Mouse (Mus musculus): ENCODE measurements around the gene Zfp386. TPM values are rescaled to one million over a fixed set of nuclear protein-coding genes. Genes with fewer than 3 reads are reported as not detected.
A peak's percentile ranks its signal among the peaks of the same experiment; 100 is the strongest.

Gene Zfp386
- total and polyA plus RNA-seq, 2 experiments from 2014 or later, result 33.5 to 37.9 TPM

- WGBS, result 89% methylated on average over 5 of the region's 5 CpGs
- Histone ChIP-seq H3K9ac (replicated peaks; ENCODE audit: low read length, poor library complexity, severe bottlenecking) (no peak overlapping the region), H3K4me2 (ENCODE audit: low read depth, low read length, poor library complexity, severe bottlenecking) (no peak overlapping the region), H3K4me3 (ENCODE audit: low read depth, low read length) (no peak overlapping the region), H3K9me3 (ENCODE audit: low read length) (no peaks in the 10 kb centered on the region), H3K27ac (ENCODE audit: low read depth, low read length) (no peak overlapping the region), H3K4me1 (ENCODE audit: insufficient read depth, low read length) (peaks cover 4% of the 10 kb centered on the region), H3K27me3 (ENCODE audit: insufficient read depth, low read length) (no peaks in the 10 kb centered on the region), H3K36me3 (ENCODE audit: insufficient read depth, low read length) (no peaks in the 10 kb centered on the region; the same call in 1 of the 2 replicates)
- ATAC-seq (ENCODE audit: low FRiP score), result no peak
- no peak for DNase-seq (ENCODE audit: low spot score)
- TF ChIP-seq CTCF (IDR thresholded peaks at IDR 0.05), result no peak
These were observed 2.7 kb upstream of the Zfp386 start for GRCm38 (mm10) chr12:116044785-116045184.

- ATAC-seq (ENCODE audit: low FRiP score), result no peak
- H3K4me1 ChIP-seq (ENCODE audit: insufficient read depth, low read length), result peaks cover 4% of the 10 kb centered on the region
- TF ChIP-seq CTCF (IDR thresholded peaks at IDR 0.05), result no peak
- H3K9ac ChIP-seq (replicated peaks; ENCODE audit: low read length, poor library complexity, severe bottlenecking), result peak overlapping the region; percentile 88
- 65% methylated on average over 7 of the region's 7 CpGs for WGBS
- no peaks in the 10 kb centered on the region; the same call in 1 of the 2 replicates for H3K36me3 ChIP-seq (ENCODE audit: insufficient read depth, low read length)
- DNase-seq (ENCODE audit: low spot score), result no peak
- H3K4me3 ChIP-seq (ENCODE audit: low read depth, low read length), result peak overlapping the region; percentile 74
- H3K9me3 ChIP-seq (ENCODE audit: low read length), result no peaks in the 10 kb centered on the region
- peak overlapping the region; percentile 75 for H3K4me2 ChIP-seq (ENCODE audit: low read depth, low read length, poor library complexity, severe bottlenecking)
- H3K27me3 ChIP-seq (ENCODE audit: insufficient read depth, low read length), result no peaks in the 10 kb centered on the region
- H3K27ac ChIP-seq (ENCODE audit: low read depth, low read length), result peak overlapping the region; percentile 96; the same call in 1 of the 2 replicates
These were observed 1.2 kb downstream of the Zfp386 start for GRCm38 (mm10) chr12:116048766-116049165.

DNA sequence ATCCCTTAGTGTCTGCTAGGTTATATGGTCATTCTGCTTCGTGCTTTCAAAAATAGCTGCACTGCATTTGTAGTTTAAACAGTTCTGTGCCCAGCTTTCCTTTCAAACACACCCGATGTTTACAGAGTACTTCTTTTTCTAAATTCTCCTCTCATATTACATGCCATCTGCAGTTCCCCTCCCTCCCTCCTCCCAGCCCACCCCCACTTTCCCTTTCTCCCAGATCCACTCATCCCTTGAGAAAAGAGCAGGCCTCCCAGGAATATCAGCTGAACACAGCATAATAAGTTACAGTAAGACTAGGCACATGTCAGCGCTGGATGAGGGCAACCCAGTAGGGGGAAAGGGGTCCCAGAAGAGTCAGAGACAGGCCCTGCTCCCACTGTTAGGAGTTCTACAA lies 1.7 kb downstream of the Zfp386 start:
- Histone ChIP-seq H3K4me2 (ENCODE audit: low read depth, low read length, poor library complexity, severe bottlenecking) (peak overlapping the region; percentile 75), H3K4me3 (ENCODE audit: low read depth, low read length) (peak overlapping the region; percentile 74), H3K9me3 (ENCODE audit: low read length) (no peaks in the 10 kb centered on the region), H3K36me3 (ENCODE audit: insufficient read depth, low read length) (peaks cover 1% of the 10 kb centered on the region), H3K9ac (replicated peaks; ENCODE audit: low read length, poor library complexity, severe bottlenecking) (peak overlapping the region; percentile 88; the same call in 1 of the 2 replicates), H3K27ac (ENCODE audit: low read depth, low read length) (no peak overlapping the region), H3K27me3 (ENCODE audit: insufficient read depth, low read length) (no peaks in the 10 kb centered on the region), H3K4me1 (ENCODE audit: insufficient read depth, low read length) (peaks cover 4% of the 10 kb centered on the region)
- no peak for TF ChIP-seq CTCF (IDR thresholded peaks at IDR 0.05)
- WGBS, result 93% methylated on average over 3 of the region's 3 CpGs
- DNase-seq (ENCODE audit: low spot score), result no peak
- no peak for ATAC-seq (ENCODE audit: low FRiP score)

- Histone ChIP-seq H3K4me1 (ENCODE audit: insufficient read depth, low read length) (peaks cover 4% of the 10 kb centered on the region), H3K4me2 (ENCODE audit: low read depth, low read length, poor library complexity, severe bottlenecking) (no peak overlapping the region), H3K27ac (ENCODE audit: low read depth, low read length) (no peak overlapping the region), H3K9ac (replicated peaks; ENCODE audit: low read length, poor library complexity, severe bottlenecking) (no peak overlapping the region), H3K4me3 (ENCODE audit: low read depth, low read length) (peak overlapping the region; percentile 74; the same call in 1 of the 2 replicates), H3K27me3 (ENCODE audit: insufficient read depth, low read length) (no peaks in the 10 kb centered on the region), H3K9me3 (ENCODE audit: low read length) (no peaks in the 10 kb centered on the region), H3K36me3 (ENCODE audit: insufficient read depth, low read length) (peaks cover 6% of the 10 kb centered on the region)
- TF ChIP-seq CTCF (IDR thresholded peaks at IDR 0.05), result peak; percentile 64
- 91% methylated on average over 6 of the region's 6 CpGs for WGBS
- ATAC-seq (ENCODE audit: low FRiP score), result no peak
- peak; percentile 15 for DNase-seq (ENCODE audit: low spot score)
These were observed 2.2 kb downstream of the Zfp386 start for GRCm38 (mm10) chr12:116049701-116050100.

DNA sequence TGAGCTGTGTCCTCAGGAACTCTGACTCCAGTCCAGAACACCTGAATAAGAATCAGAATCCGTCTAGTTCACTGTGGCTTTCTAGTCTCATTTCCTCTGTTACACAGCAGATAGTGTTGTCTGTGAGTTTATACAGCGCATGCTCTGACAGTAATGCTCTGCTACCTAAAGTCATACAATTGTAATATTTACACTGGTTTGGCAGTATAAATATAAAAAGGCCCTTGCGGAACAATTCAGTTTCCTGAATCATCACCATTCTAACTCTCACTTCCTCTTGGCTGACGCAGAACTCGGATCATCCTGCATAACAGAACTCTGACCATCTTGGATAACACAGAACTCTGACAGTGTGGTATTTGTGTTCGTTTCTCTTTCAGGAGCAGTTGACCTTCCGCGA lies 6.8 kb downstream of the Zfp386 start:
- Histone ChIP-seq H3K4me3 (ENCODE audit: low read depth, low read length) (no peak overlapping the region), H3K9ac (replicated peaks; ENCODE audit: low read length, poor library complexity, severe bottlenecking) (no peak overlapping the region), H3K9me3 (ENCODE audit: low read length) (no peaks in the 10 kb centered on the region), H3K4me1 (ENCODE audit: insufficient read depth, low read length) (no peaks in the 10 kb centered on the region; the same call in 1 of the 2 replicates), H3K4me2 (ENCODE audit: low read depth, low read length, poor library complexity, severe bottlenecking) (no peak overlapping the region), H3K36me3 (ENCODE audit: insufficient read depth, low read length) (peaks cover 29% of the 10 kb centered on the region), H3K27me3 (ENCODE audit: insufficient read depth, low read length) (no peaks in the 10 kb centered on the region), H3K27ac (ENCODE audit: low read depth, low read length) (no peak overlapping the region)
- TF ChIP-seq CTCF (IDR thresholded peaks at IDR 0.05), result no peak
- no peak for DNase-seq (ENCODE audit: low spot score)
- WGBS, result 96% methylated on average over 8 of the region's 8 CpGs
- no peak for ATAC-seq (ENCODE audit: low FRiP score)

GRCm38 (mm10) chr12:116056112-116056511 lies 8.6 kb downstream of the Zfp386 start:
- 96% methylated on average over 3 of the region's 3 CpGs for WGBS
- H3K36me3 ChIP-seq (ENCODE audit: insufficient read depth, low read length), result peaks cover 45% of the 10 kb centered on the region
- H3K9me3 ChIP-seq (ENCODE audit: low read length), result no peaks in the 10 kb centered on the region

More at GRCm38 (mm10) chr12:116056112-116056511, 8.6 kb downstream of the Zfp386 start:
- ATAC-seq (ENCODE audit: low FRiP score), result no peak
- Histone ChIP-seq H3K27ac (ENCODE audit: low read depth, low read length) (no peak overlapping the region), H3K9ac (replicated peaks; ENCODE audit: low read length, poor library complexity, severe bottlenecking) (no peak overlapping the region), H3K4me1 (ENCODE audit: insufficient read depth, low read length) (no peaks in the 10 kb centered on the region), H3K27me3 (ENCODE audit: insufficient read depth, low read length) (no peaks in the 10 kb centered on the region), H3K4me3 (ENCODE audit: low read depth, low read length) (no peak overlapping the region), H3K4me2 (ENCODE audit: low read depth, low read length, poor library complexity, severe bottlenecking) (no peak overlapping the region)
- no peak for TF ChIP-seq CTCF (IDR thresholded peaks at IDR 0.05)
- no peak for DNase-seq (ENCODE audit: low spot score)

All from midbrain, postnatal 0 days (tissue).